Mouse (Mus musculus) CD4-positive, CD25-positive, alpha-beta regulatory T cell, adult 2 months (primary cell): ENCODE results near the gene Cyp51.
"Not testable (repeated sequence)": the region's sequence is repeated elsewhere in the genome, so short reads cannot be mapped to it uniquely, and the experiment has no call there.

Experiments
- DNase-seq: peaks from one replicate; pipeline ENCODE4 v3.0.0-alpha.2; 2012; ENCODE audit warnings: low read depth, low spot score

Cyp51 gene

GRCm38 (mm10) chr5:4104341-4105040, at the start of gene Cyp51:
TSS of gene Cyp51 (minus strand) at chr5:4104746.
- peak; percentile 95 for DNase-seq

DNA sequence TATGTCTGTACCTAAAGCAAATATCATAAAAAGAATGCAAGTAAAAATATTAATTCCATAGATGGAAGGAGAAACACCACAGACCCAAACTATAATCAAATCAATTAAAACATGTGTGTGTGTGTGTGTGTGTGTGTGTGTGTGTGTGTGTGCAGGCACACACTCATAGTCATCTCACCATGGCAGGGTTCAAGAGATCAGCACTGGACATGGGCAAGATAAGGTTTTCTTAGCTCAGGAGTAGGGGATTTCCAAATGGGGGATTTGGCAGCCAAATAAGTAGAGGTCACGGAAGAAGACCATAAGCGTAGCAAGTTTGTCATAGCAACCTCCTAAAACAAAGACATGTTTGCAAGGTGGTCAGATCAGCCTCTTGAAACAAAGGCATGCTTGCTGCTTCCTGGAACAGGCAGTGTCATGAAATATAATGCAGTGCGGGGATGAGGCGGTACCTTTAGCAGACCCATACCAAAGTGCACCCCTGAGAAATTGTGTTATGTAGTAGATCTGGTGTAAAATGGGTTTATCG, 8.1 kb upstream of the Cyp51 start:
- DNase-seq, result no peak

DNA sequence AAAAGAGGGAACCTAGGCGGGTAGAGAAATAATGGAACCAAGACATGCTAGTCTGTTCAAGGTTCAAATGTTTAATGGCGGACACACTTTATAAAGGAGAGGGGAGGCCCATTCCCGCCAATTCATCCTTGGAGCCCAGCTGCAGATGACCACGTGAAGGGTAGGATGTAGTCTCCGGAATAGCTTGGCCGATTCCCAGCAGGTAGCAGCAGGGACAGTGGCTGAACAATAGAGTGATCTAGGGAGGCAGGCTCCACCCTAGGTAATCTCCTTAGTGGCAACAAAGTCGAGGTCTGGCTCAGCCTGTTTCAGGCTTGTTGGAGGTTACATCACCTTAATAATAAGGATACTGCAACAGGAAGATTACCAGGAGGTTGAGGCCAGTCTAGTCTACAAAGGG, 2.5 kb upstream of the Cyp51 start:
- not testable (repeated sequence) for DNase-seq

DNA sequence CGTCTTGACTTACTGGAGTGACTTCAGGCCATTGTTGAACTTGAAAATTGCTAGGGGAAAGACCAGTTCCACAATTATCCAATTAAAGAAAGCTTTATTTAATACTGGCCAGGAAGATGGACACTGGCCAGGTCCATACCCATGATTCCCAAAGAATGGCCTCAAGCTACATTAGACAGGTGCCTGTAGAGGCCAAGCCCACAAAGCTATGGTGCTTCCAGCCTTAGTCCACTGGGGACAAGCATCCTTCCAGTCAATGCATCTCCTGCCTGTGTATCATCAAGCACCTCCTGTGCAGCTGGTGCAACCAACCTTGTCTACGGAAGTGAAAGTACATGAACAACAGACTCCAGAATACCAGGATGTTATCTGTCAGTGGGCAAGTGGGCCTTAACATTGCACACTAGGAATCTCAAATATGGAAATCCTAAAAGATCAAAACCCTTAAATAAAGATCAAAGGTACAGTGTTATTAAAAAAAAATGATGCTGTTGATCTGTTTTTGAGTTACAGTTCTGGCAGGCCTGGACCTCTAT, 1.2 kb upstream of the Cyp51 start:
- DNase-seq, result peak; percentile 8

DNA sequence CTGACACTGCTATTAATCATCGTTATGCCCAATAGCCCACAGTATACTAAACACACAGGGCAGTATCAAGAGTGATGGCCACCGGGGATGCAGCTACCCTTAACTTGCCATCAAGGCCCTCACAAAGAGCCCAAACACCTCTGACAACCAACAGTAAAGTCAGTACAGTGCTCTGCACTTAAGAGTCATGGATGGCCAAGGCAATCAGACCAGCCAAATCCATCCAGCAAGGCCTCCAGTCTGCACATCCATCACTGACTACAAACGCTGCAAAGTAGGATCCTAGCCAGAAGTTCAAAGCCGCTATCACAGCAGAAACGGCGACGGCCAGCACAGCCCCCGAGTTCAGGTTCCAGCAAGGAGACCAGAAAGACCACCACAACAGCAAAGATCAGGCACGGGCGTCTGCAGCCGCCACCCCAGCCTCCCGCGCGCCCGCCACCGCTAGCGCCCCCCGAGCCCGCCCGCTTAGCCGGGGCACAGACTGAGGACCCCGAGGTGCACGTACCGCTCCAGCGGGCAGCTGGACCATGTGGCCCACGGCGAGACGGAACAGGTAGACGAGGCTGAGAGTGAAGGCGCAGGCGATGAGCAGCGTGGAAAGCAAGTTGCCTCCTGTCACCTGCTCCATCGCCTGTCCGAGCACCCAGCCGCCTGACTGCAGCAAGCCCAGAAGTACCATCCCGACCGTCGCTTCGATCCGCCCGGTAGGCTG, 763 bp downstream of the Cyp51 start:
- no peak for DNase-seq

DNA sequence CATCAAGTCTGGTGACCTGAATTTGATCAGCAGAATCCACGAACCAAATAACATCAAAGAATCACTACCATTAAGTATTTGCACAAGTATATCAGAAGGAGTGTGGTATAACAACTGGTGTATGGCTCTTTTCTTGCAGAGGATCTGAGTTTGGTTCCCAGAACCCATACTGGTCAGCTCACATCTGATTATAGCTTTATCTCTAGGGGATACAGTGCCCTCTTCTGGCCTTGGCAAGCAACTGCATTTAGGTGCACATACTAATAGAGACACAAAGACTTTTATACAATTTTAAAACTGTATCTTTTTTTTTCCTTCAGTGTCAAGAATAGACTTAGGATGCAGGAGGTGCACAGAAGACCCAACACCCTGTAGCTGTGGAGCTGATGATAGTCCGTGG, 2.8 kb downstream of the Cyp51 start:
- DNase-seq, result peak; percentile 32

DNA sequence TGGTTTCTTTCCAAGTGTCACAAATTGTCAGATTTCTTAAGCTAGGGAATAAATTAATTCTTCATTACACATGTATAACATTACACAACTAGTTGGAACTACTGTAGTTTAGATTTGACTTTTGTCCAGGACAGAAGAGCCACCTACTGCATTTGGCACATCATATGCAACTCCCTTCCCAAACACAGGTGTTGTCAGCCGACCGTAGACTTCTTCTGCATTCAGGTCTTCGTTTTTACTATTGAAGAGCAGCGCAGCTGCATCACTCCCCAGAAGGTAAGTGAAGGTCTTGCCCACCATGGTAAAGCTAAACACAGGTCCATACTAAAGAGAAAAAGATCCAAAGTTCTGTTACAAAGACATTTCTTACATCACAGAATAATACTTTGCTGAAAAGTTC, 3.5 kb downstream of the Cyp51 start:
- DNase-seq, result no peak

- no peak for DNase-seq
Observed at GRCm38 (mm10) chr5:4094471-4094870, 10.1 kb downstream of the Cyp51 start.

- DNase-seq, result no peak
Observed at GRCm38 (mm10) chr5:4088190-4088589, 16.4 kb downstream of the Cyp51 start.

GRCm38 (mm10) chr5:4086309-4086708, 18.2 kb downstream of the Cyp51 start:
- DNase-seq, result no peak

DNA sequence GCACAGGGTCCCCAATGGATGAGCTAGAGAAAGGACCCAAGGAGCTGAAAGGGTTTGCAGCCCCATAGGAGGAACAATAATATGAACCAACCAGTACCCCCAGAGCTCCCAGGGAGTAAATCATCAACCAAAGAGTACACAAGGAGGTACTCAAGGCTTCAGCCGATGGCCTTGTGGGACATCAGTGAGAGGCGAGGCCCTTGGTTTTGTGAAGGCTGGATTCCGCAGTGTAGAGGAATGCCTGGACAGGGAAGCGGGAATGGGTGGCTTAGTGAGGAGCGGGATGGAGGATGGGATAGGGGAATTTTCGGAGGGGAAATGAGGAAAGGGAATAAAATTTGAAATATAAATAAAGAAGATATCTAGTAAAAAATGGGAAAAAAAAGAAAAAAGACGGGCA, 19.6 kb downstream of the Cyp51 start:
- no peak for DNase-seq

- no peak for DNase-seq
Observed at GRCm38 (mm10) chr5:4081513-4081912, 23.0 kb downstream of the Cyp51 start.

DNA sequence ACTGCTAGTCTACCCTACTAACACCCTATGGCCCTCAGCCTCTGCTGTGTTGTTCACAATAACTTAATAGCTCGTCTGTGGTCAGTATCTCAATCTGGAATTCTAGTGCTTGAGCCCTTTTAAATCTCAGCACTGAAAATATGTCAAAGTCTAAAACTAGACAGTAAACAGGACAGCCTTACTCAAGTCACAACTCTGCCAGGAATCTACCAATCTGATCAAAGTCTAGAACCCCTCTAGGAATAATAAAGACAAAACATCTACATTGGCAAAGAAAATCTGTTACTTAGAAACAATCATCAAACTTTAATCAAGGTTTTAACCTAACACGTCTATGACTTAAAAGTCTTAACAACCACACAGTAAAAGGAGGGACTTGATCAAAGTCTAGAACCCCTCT, 23.7 kb downstream of the Cyp51 start:
- DNase-seq, result no peak

DNA sequence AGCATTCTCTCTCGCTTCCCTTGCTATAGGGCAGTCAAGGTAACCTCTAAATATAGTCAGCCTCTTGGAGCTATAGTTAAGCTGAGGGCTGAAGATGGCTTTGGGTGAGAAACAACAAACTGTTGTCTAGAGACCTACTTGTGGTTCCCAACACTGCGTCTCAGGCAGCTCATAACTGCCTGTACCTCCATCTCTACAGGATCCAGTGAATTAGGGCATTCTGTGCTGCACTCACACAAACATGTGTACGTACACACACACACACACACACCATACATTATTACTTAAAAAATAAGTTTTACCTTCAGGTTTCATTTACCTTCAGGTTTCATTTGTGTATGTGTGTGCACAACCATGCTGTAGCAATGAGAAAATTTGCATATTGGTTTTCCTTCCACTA, 25.5 kb downstream of the Cyp51 start:
- no peak for DNase-seq

DNA sequence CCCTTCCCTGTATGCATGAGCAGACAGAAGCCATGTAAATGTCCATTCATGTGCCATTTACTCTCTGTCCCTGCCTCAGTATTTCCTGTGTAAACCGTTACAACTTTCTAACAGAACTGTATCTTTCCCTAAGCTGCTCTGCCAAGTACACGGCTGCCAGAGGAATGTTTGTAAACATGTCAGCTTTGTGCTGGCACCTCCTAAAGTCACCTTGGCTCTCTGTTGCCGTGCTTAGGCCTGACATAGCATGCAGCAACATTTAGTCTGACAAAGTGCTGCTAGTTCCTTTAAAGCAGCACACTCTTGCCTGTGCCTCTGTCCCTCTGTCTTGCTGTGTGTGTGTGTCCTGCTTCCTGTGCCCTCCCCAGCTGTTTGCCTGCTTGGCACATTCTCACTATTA, 37.3 kb downstream of the Cyp51 start:
- DNase-seq, result no peak

- DNase-seq, result no peak
Observed at GRCm38 (mm10) chr5:4066476-4067115, 38.0 kb downstream of the Cyp51 start.

DNA sequence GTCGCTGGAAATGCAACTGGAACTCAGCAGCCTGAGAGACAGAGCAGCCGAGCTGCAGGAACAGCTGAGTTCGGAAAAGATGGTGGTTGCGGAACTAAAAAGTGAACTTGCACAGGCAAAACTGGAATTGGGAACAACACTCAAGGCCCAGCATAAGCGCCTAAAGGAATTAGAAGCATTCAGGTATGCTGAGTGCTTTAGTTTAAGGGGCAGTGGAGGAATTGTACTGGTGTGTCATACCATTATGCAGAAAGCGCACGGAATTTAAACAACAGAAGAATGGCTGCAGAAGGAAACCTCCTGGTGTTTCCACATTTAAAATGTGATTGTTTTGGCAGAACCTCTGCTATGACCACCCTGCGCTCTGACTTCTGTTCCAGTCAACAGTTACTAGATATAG, 44.2 kb downstream of the Cyp51 start:
- no peak for DNase-seq

DNA sequence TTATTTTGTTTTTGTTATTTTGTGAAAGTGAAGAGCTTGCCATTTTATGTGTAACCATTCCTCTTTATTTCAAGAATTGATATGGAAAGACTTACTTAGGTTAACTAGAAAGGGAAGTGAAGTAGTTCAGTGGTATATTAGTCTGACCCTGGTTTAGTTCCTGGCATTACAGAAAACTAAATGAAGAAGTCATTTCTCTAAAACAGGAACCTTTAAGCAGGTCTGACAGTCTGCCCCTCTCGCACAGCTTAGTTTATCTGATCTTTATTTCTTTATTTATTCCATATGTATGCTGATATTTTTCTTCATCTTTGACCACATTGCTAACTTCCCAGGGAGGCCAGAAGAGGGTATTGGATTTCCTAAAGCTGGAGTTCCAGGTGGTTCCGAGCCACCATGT, 63.6 kb downstream of the Cyp51 start:
- DNase-seq, result no peak

GRCm38 (mm10) chr5:4040372-4040771, 64.2 kb downstream of the Cyp51 start:
- DNase-seq, result peak; percentile 31

DNA sequence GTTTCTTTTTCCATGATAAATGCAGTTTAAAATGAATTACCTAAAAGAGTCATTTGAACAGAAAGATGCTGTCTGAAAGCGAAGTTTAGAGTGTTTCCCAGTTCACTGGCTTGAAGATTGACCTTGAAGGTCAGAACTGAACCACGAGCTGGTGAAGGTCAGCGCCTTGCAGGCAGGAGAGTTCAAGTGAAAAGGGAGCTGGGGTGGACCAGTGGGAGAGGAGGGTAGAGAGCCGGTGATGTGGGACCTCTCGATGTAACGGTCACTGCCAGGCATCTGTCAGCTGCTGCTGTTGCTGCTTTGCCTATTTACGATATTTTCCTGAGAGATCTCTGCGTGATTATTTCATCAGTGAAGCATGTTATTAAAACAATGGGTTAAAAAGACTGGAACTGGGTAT, 65.2 kb downstream of the Cyp51 start:
- no peak for DNase-seq

- peak; percentile 12 for DNase-seq
Observed at GRCm38 (mm10) chr5:4036686-4037085, 67.9 kb downstream of the Cyp51 start.

GRCm38 (mm10) chr5:4031846-4032245, 72.7 kb downstream of the Cyp51 start:
- DNase-seq, result no peak
